Mouse (Mus musculus): ENCODE measurements around the gene Aldh1a2. TPM values are rescaled to one million over a fixed set of nuclear protein-coding genes. Genes with fewer than 3 reads are reported as not detected.

The Aldh1a2 gene
- polyA plus RNA-seq, 1 experiment: 0.01 TPM

DNA sequence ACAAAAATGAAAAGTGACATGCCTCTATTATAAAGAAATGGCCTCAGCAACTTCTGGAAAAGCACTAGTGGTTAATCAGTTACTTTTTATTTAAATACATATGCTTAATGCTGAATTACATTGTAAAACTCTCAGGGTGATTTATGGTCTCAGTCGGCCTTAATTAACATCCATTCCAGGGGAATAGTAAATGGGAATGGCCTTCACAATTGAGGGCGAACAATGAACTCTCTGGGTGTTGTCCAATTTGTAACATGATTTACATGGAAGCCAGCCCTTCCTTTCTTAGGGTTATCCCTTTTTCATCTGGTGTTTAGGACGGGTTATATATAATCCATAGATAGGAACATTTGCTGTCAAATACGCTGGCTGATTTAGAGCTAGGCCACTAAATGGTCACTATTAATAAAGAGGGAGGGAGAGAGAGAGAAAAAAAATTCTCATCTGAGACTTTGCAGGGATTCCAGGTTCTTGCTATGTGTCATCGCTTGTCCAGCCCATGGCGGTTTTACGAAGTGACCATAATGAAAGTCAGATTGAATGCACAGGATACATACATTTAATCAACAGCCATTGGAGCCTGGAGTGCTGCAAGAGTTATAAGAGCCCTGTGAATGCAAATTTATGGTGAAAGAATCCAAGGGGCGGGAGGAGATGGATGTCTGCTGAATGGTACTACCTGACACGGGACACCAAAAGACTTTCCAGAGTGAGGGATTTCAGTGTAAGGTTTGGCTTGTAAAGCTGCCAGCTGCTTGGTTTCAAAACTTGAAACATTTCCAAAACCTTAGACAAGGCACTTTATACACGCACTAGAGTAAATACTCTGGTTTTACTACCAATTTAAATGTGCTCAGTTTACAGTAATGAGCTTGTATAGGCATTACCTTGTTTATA, 26.2 kb downstream of the Aldh1a2 start:
- no peaks in the 10 kb centered on the region for H3K79me2 ChIP-seq (ENCODE audit: control insufficient read depth, insufficient read depth)
- TF ChIP-seq FOSL1 (IDR thresholded peaks at IDR 0.05; ENCODE audit: insufficient read depth, low read length, poor library complexity, severe bottlenecking) (no peak), CTCF (IDR thresholded peaks at IDR 0.05; ENCODE audit: control insufficient read depth, insufficient read depth, insufficient read length) (no peak), CEBPB (IDR thresholded peaks at IDR 0.05; ENCODE audit: low read depth) (no peak), MAX (IDR thresholded peaks at IDR 0.05) (no peak), USF1 (IDR thresholded peaks at IDR 0.05; ENCODE audit: low read depth) (no peak), MYOG (IDR thresholded peaks at IDR 0.05; ENCODE audit: control insufficient read depth, extremely low read depth, insufficient read length) (no peak), MYOD1 (IDR thresholded peaks at IDR 0.05; ENCODE audit: control insufficient read depth, insufficient read length, low read depth) (no peak)
- H3ac ChIP-seq (ENCODE audit: control insufficient read depth, insufficient read length, low read depth): no peak overlapping the region
- peaks cover 3% of the 10 kb centered on the region for H3K27me3 ChIP-seq (ENCODE audit: control insufficient read depth, insufficient read depth, insufficient read length)
- no peaks in the 10 kb centered on the region for H3K79me3 ChIP-seq (ENCODE audit: low read depth)
- no peaks in the 10 kb centered on the region for H3K36me3 ChIP-seq (ENCODE audit: control insufficient read depth, insufficient read depth)
- no peak overlapping the region for H3K4me3 ChIP-seq (ENCODE audit: insufficient read depth, poor library complexity, severe bottlenecking)

DNA sequence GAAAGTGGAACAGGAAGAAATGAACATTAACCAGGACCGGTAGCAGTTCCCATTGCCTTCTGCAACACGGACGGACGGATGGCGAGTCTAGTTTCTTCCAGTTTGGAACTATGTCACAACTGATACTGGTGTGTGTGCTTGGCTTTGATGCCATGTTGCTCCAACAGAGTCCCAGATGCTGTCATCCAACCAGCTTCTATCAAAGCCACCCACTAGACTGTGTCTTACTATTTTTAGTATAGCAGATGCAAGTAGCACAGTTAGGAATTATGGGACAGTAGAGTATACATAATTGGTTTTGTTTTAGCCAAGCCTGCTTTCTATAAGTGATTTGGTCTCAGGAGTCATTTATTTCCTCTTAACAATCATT, 26.8 kb downstream of the Aldh1a2 start:
- TF ChIP-seq MAX (IDR thresholded peaks at IDR 0.05): no peak
- TF ChIP-seq FOSL1 (IDR thresholded peaks at IDR 0.05; ENCODE audit: insufficient read depth, low read length, poor library complexity, severe bottlenecking): no peak
- no peak for TF ChIP-seq MYOG (IDR thresholded peaks at IDR 0.05; ENCODE audit: control insufficient read depth, extremely low read depth, insufficient read length)
- TF ChIP-seq CEBPB (IDR thresholded peaks at IDR 0.05; ENCODE audit: low read depth): no peak
- no peak for TF ChIP-seq CTCF (IDR thresholded peaks at IDR 0.05; ENCODE audit: control insufficient read depth, insufficient read depth, insufficient read length)
- no peak for TF ChIP-seq USF1 (IDR thresholded peaks at IDR 0.05; ENCODE audit: low read depth)
- TF ChIP-seq MYOD1 (IDR thresholded peaks at IDR 0.05; ENCODE audit: control insufficient read depth, insufficient read length, low read depth): no peak
- Histone ChIP-seq H3K79me3 (ENCODE audit: low read depth) (no peaks in the 10 kb centered on the region), H3K4me3 (ENCODE audit: insufficient read depth, poor library complexity, severe bottlenecking) (no peak overlapping the region), H3K79me2 (ENCODE audit: control insufficient read depth, insufficient read depth) (no peaks in the 10 kb centered on the region), H3K36me3 (ENCODE audit: control insufficient read depth, insufficient read depth) (no peaks in the 10 kb centered on the region), H3ac (ENCODE audit: control insufficient read depth, insufficient read length, low read depth) (no peak overlapping the region), H3K27me3 (ENCODE audit: control insufficient read depth, insufficient read depth, insufficient read length) (peaks cover 3% of the 10 kb centered on the region)

DNA sequence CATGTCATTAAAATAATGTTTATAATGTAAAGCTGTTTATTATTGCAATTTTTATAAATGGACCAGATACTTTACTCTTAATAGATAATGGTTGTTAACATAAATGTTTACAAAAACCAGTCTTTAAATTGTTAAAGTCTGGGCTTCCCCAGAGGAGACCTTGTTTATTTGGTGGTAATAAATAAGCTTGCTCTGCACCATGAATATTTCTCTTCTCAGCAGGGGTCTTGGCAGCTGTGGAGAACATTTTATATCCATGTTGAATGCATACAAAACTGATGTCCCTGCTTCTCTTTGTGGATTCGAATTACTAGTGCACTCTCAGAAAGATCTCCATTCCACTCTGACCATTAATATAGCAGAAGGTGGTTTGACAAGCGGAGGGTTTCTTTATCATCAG, 38.8 kb downstream of the Aldh1a2 start:
- Histone ChIP-seq H3ac (ENCODE audit: control insufficient read depth, insufficient read length, low read depth) (no peak overlapping the region), H3K79me2 (ENCODE audit: control insufficient read depth, insufficient read depth) (no peaks in the 10 kb centered on the region), H3K36me3 (ENCODE audit: control insufficient read depth, insufficient read depth) (no peaks in the 10 kb centered on the region), H3K27me3 (ENCODE audit: control insufficient read depth, insufficient read depth, insufficient read length) (no peaks in the 10 kb centered on the region), H3K79me3 (ENCODE audit: low read depth) (no peaks in the 10 kb centered on the region), H3K4me3 (ENCODE audit: insufficient read depth, poor library complexity, severe bottlenecking) (no peak overlapping the region)
- TF ChIP-seq MYOG (IDR thresholded peaks at IDR 0.05; ENCODE audit: control insufficient read depth, extremely low read depth, insufficient read length) (no peak), MAX (IDR thresholded peaks at IDR 0.05) (no peak), FOSL1 (IDR thresholded peaks at IDR 0.05; ENCODE audit: insufficient read depth, low read length, poor library complexity, severe bottlenecking) (no peak), MYOD1 (IDR thresholded peaks at IDR 0.05; ENCODE audit: control insufficient read depth, insufficient read length, low read depth) (no peak), CTCF (IDR thresholded peaks at IDR 0.05; ENCODE audit: control insufficient read depth, insufficient read depth, insufficient read length) (no peak), CEBPB (IDR thresholded peaks at IDR 0.05; ENCODE audit: low read depth) (no peak), USF1 (IDR thresholded peaks at IDR 0.05; ENCODE audit: low read depth) (no peak)

DNA sequence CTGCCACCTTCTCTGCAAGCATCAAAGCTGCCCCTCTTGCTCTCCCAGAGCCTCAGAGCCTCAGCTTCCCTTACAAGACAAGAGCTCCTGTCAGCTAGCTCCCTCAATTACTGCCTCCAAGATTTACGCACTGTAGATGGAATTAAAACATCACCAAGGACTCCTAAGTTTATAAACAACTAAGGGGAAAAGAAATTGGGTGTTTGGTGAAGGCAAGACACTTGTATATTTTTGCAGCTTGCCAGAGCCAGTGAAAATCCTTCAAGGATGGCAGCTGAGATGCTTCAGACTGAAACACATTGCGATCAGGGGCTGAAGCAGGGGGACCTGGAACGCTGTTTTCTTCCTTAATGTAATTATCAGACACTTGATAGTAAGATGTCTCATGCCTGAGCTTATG, 47.1 kb downstream of the Aldh1a2 start:
- H3K79me2 ChIP-seq (ENCODE audit: control insufficient read depth, insufficient read depth): no peaks in the 10 kb centered on the region
- TF ChIP-seq CEBPB (IDR thresholded peaks at IDR 0.05; ENCODE audit: low read depth): no peak
- TF ChIP-seq CTCF (IDR thresholded peaks at IDR 0.05; ENCODE audit: control insufficient read depth, insufficient read depth, insufficient read length): no peak
- TF ChIP-seq MYOG (IDR thresholded peaks at IDR 0.05; ENCODE audit: control insufficient read depth, extremely low read depth, insufficient read length): no peak
- H3K4me3 ChIP-seq (ENCODE audit: insufficient read depth, poor library complexity, severe bottlenecking): no peak overlapping the region
- no peaks in the 10 kb centered on the region for H3K36me3 ChIP-seq (ENCODE audit: control insufficient read depth, insufficient read depth)
- H3K27me3 ChIP-seq (ENCODE audit: control insufficient read depth, insufficient read depth, insufficient read length): peaks cover 4% of the 10 kb centered on the region
- H3K79me3 ChIP-seq (ENCODE audit: low read depth): no peaks in the 10 kb centered on the region
- H3ac ChIP-seq (ENCODE audit: control insufficient read depth, insufficient read length, low read depth): no peak overlapping the region

DNA sequence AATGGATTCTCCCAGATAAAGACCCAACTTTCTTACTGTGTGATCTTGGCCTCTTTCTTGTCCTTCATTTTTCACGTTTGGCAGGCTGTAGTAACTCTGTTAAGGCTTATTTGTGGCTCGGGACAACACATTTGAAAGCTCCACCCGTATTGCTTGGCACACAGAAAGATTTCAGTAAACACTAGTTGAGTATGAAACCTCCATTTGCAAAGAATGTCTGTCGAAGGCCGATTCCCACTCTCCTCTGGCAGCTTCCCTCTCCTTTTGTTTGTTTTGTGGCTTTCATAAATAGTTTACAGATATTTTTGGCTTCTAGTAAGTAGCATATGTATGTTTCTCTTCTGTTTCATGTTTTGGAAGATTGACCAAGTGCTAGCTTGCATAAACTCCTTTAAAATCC, 54.1 kb downstream of the Aldh1a2 start:
- Histone ChIP-seq H3K36me3 (ENCODE audit: control insufficient read depth, insufficient read depth) (no peaks in the 10 kb centered on the region), H3K79me3 (ENCODE audit: low read depth) (no peaks in the 10 kb centered on the region), H3K27me3 (ENCODE audit: control insufficient read depth, insufficient read depth, insufficient read length) (no peaks in the 10 kb centered on the region), H3K79me2 (ENCODE audit: control insufficient read depth, insufficient read depth) (no peaks in the 10 kb centered on the region), H3K4me3 (ENCODE audit: insufficient read depth, poor library complexity, severe bottlenecking) (no peak overlapping the region), H3ac (ENCODE audit: control insufficient read depth, insufficient read length, low read depth) (no peak overlapping the region)
- TF ChIP-seq MAX (IDR thresholded peaks at IDR 0.05) (no peak), USF1 (IDR thresholded peaks at IDR 0.05; ENCODE audit: low read depth) (no peak), FOSL1 (IDR thresholded peaks at IDR 0.05; ENCODE audit: insufficient read depth, low read length, poor library complexity, severe bottlenecking) (no peak), MYOD1 (IDR thresholded peaks at IDR 0.05; ENCODE audit: control insufficient read depth, insufficient read length, low read depth) (no peak), CEBPB (IDR thresholded peaks at IDR 0.05; ENCODE audit: low read depth) (no peak), CTCF (IDR thresholded peaks at IDR 0.05; ENCODE audit: control insufficient read depth, insufficient read depth, insufficient read length) (no peak), MYOG (IDR thresholded peaks at IDR 0.05; ENCODE audit: control insufficient read depth, extremely low read depth, insufficient read length) (no peak)

Measured in C2C12 (cell line).